Mouse (Mus musculus) heart, embryonic 14.5 days (tissue): Measurements from ENCODE around the gene Cdyl2. TPM values are rescaled to one million over a fixed set of nuclear protein-coding genes. Genes with fewer than 3 reads are reported as not detected.

Experiments used
- ATAC-seq: fragments of 200-750 bp; cut with Nextera tagmentation; 2 replicates; pipeline ENCODE4 v1.8.0; 2017; ENCODE audit warnings: low read depth, moderate TSS enrichment; ENCODE audit not compliant: insufficient number of reproducible peaks, insufficient read depth, low FRiP score
- H3K27ac ChIP-seq, 2 experiments: fragments of 200-500 bp in 1 of 2; fragments of 300-500 bp in 1 of 2; sonication (generic) in 1 of 2; replicated peaks in 1 of 2; 2 replicates each; pipeline ENCODE4 v1.5.1; 2012 to 2014; ENCODE audit warnings: low read depth in 2 of 2, low read length in 2 of 2, control low read depth in 1 of 2, mild to moderate bottlenecking in 1 of 2, mixed read lengths in 1 of 2; ENCODE audit not compliant: control insufficient read depth in 1 of 2, insufficient read depth in 1 of 2
- H3K27me3 ChIP-seq: fragments of 300-500 bp; sonication (generic); 2 replicates; pipeline ENCODE4 v1.6.1; 2014; ENCODE audit warnings: mild to moderate bottlenecking, low read length, control low read depth; ENCODE audit not compliant: control insufficient read depth, insufficient read depth
- H3K36me3 ChIP-seq: fragments of 300-500 bp; sonication (generic); 2 replicates; pipeline ENCODE4 v1.6.1; 2014; ENCODE audit warnings: mild to moderate bottlenecking, control low read depth, low read length, mixed read lengths; ENCODE audit not compliant: control insufficient read depth, insufficient read depth
- H3K4me1 ChIP-seq, 2 experiments: fragments of 200-500 bp in 1 of 2; fragments of 300-500 bp in 1 of 2; sonication (generic) in 1 of 2; 2 replicates each; pipeline ENCODE4 v1.6.1; 2012 to 2014; ENCODE audit warnings: low read length in 2 of 2, control low read depth in 1 of 2, mixed read lengths in 1 of 2; ENCODE audit not compliant: control insufficient read depth in 2 of 2, insufficient read depth in 2 of 2
- H3K4me2 ChIP-seq: fragments of 300-500 bp; sonication (generic); 2 replicates; pipeline ENCODE4 v1.6.1; 2014; ENCODE audit warnings: mild to moderate bottlenecking, low read length
- H3K4me3 ChIP-seq, 2 experiments: fragments of 200-500 bp in 1 of 2; fragments of 300-500 bp in 1 of 2; sonication (generic) in 1 of 2; 2 replicates each; pipeline ENCODE4 v1.5.1; 2012 to 2014; ENCODE audit warnings: low read length in 2 of 2, mild to moderate bottlenecking in 2 of 2, control low read depth in 1 of 2, low read depth in 1 of 2, moderate library complexity in 1 of 2; ENCODE audit not compliant: control insufficient read depth in 1 of 2, insufficient read depth in 1 of 2
- H3K9ac ChIP-seq: fragments of 300-500 bp; sonication (generic); 2 replicates; pipeline ENCODE4 v1.6.1; 2014; ENCODE audit warnings: mild to moderate bottlenecking, low read length
- H3K9me3 ChIP-seq: fragments of 300-500 bp; sonication (generic); 2 replicates; pipeline ENCODE4 v1.6.1; 2016; ENCODE audit warnings: low read length, control low read depth; ENCODE audit not compliant: control insufficient read depth
- WGBS: fragments of 180-500 bp; shearing (Covaris S2); extraction: QIAGEN DNeasy Blood & Tissue Kit; methylation state at CpG from one replicate; pipeline ENCODE4 v1.1.7; 2014; 5-methylcytosine and 5-hydroxymethylcytosine counted together
- polyA plus RNA-seq: library from polyadenylated mRNA; unstranded; fragments of >200 nt; fragmentation: Nextera tagmentation; extraction: Ambion mirVana; gene quantifications from 2 replicates; pipeline ENCODE4 v1.2.1, GENCODE M21; 2014

The Cdyl2 gene
- polyA plus RNA-seq, 1 experiment from 2014 or later = 5.1 TPM

DNA sequence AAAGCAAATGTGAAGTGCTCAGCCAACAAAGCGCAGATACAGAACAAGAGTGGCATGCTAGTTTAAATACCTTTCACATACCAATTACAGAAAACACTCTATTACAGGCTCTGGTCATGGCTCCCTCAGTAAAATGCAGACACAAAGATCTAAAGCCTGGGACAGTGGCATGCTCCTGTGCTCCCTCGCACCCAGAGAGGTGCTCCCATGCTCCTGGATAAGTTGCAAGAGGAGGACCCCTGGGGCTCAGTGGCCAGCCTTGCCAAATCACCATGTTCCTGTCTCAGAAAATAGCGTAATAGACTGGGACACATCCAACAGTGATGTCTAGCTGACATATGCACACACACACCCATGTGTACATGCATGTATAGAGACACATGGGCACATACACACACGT is 98.4 kb downstream of the Cdyl2 start:
- ATAC-seq = no peak
- no peaks in the 10 kb centered on the region for H3K27me3 ChIP-seq

DNA sequence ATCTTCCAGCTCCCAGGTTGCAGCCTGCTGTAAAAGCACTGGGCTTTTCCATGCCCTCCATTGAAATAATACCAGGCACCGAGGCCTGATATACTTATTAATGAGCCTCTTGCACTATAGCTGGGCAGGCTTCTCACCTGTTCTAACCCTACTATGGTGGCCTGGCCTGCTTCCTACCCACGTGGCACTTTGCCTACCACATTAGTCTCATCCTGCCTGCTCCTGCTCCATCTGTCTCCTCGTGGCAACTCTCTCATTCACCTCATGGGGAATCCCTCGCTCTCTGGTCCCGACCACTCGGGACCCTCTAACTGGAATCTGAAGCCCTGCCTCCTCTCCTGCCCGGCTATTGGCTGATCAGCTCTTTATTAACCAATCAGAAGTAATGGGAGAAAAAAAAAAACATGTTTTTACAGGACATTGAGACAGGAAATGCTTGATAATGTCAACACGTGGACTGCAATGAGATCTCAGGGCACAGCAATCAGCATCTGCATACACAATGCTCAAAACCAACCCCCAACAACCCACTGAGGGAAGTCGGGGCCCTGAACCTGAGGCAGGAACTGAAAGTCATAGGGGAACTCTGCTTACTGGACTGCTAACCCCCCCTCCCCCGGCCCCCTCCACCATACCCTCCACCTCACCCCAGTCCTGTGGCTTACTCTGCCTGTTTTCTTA is 99.2 kb downstream of the Cdyl2 start:
- 67% methylated on average over 10 of the region's 10 CpGs for WGBS
- Histone ChIP-seq H3K4me1 (no peaks in the 10 kb centered on the region; a peak in 1 of 4 replicates), H3K27me3 (no peaks in the 10 kb centered on the region), H3K9ac (no peak overlapping the region), H3K4me3 (no peak overlapping the region), H3K27ac (no peak overlapping the region), H3K9me3 (no peaks in the 10 kb centered on the region), H3K4me2 (no peak overlapping the region), H3K36me3 (no peaks in the 10 kb centered on the region)
- ATAC-seq = no peak

More for the DNA sequence above, 98.4 kb downstream of the Cdyl2 start:
- Histone ChIP-seq H3K4me3 (no peak overlapping the region), H3K4me1 (no peaks in the 10 kb centered on the region), H3K4me2 (no peak overlapping the region), H3K36me3 (no peaks in the 10 kb centered on the region), H3K9me3 (no peaks in the 10 kb centered on the region), H3K27ac (no peak overlapping the region), H3K9ac (no peak overlapping the region)
- WGBS = 92% methylated on average over 4 of the region's 4 CpGs

DNA sequence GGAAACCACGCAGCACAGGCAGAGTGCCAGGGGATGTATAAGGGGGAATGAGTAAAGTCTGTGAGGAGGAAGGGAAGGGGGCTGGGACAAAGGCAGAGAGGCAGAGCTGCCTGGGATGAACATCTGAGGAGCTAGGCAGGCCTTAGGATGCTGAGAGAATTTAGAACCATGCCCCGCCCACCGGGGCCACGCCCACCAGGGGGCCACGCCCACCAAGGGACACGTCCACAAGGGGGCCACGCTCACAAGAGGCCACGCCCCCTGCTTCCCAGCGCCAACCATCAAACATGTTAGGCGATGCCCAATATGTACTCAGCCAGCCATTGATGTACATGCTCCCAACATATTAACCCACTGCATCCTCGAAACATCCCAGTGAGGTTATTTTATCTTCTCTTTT is 102.7 kb downstream of the Cdyl2 start:
- no peaks in the 10 kb centered on the region for H3K36me3 ChIP-seq
- no peak for ATAC-seq
- no peaks in the 10 kb centered on the region for H3K27me3 ChIP-seq
- no peak overlapping the region for H3K27ac ChIP-seq
- H3K9me3 ChIP-seq = no peaks in the 10 kb centered on the region
- no peaks in the 10 kb centered on the region; a peak in 1 of 4 replicates for H3K4me1 ChIP-seq
- H3K4me3 ChIP-seq = no peak overlapping the region
- WGBS = 31% methylated on average over 11 of the region's 11 CpGs
- no peak overlapping the region for H3K4me2 ChIP-seq
- no peak overlapping the region for H3K9ac ChIP-seq

DNA sequence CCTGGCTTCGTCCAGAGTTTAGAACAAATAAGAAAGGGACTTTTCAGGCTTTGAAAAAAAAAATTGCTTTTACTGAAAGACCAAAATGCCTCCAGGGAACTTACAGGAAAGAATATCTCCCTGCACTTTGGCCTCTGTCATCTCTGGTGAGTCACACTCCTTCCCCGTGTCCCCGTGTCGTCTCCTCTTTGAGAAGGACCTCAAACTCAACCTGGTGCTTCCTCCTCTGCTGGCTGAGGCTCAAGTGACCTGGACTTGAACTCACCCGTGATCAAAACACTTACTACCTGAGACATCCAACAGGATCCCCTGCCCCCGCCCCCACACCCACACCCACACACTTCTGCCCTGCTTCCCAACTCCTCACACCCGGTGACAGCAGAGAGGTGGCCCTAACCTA is 103.8 kb downstream of the Cdyl2 start:
- Histone ChIP-seq H3K4me2 (no peak overlapping the region), H3K36me3 (no peaks in the 10 kb centered on the region), H3K9ac (no peak overlapping the region), H3K4me1 (no peaks in the 10 kb centered on the region; a peak in 1 of 4 replicates), H3K4me3 (no peak overlapping the region), H3K9me3 (no peaks in the 10 kb centered on the region), H3K27me3 (no peaks in the 10 kb centered on the region), H3K27ac (no peak overlapping the region)
- ATAC-seq = no peak
- WGBS = 55% methylated on average over 7 of the region's 7 CpGs

DNA sequence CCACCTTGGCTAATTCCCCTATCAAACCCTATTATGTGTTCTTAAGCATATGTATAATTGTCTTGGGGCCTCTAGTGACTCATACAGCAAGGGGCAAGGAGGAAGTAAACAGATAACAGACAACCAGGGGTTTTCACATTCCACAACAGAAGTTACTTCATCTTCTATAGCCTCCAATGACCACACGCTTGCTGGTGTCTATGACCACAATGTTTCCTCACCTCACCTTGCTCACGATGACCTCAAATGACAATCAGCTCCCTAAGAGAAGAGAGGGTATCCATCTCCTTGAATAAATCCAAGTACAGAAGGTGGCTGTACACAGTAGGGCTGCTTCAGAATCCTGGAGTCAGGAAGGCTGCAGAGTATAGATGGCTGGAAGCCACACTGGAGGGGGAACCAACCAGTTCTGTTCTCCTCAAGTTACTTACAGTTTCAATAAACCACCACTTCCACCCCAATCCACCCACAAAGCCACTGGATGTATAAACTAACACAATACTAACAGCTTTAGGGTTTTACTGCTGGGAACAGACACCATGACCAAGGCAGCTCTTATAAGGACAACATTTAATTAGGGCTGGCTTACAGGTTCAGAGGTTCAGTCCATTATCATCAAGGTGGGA is 104.8 kb downstream of the Cdyl2 start:
- no peaks in the 10 kb centered on the region for H3K36me3 ChIP-seq
- ATAC-seq = no peak
- H3K4me2 ChIP-seq = no peak overlapping the region
- H3K27me3 ChIP-seq = no peaks in the 10 kb centered on the region
- no peak overlapping the region for H3K9ac ChIP-seq
- WGBS = 80% methylated on average over 2 of the region's 2 CpGs
- no peak overlapping the region for H3K27ac ChIP-seq
- H3K4me1 ChIP-seq = no peaks in the 10 kb centered on the region; a peak in 1 of 4 replicates
- H3K4me3 ChIP-seq = no peak overlapping the region
- H3K9me3 ChIP-seq = no peaks in the 10 kb centered on the region

DNA sequence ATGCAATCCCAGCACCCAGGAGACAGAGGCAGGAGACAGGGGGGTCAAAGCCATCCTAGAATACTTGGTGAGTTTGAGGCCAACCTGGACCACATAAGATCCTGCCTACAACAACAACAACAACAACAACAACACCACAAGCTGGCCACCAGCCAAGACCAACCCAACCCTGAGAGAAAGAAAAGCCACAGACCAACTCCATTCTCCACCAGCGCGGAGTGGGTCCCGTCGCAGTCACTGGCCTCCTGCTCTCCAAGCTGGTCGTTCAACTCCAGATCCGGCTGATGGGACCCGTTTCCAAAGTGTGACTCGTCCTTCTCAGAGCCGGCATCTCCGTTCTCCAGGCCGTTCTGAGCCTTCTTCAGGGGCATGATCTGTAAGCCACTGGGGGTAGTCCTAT is 109.2 kb downstream of the Cdyl2 start:
- no peak overlapping the region for H3K9ac ChIP-seq
- WGBS = 85% methylated on average over 11 of the region's 11 CpGs
- no peaks in the 10 kb centered on the region for H3K27me3 ChIP-seq
- no peaks in the 10 kb centered on the region for H3K36me3 ChIP-seq
- H3K9me3 ChIP-seq = no peaks in the 10 kb centered on the region
- ATAC-seq = no peak
- no peaks in the 10 kb centered on the region; a peak in 1 of 4 replicates for H3K4me1 ChIP-seq
- no peak overlapping the region for H3K27ac ChIP-seq
- no peak overlapping the region for H3K4me3 ChIP-seq
- no peak overlapping the region for H3K4me2 ChIP-seq

DNA sequence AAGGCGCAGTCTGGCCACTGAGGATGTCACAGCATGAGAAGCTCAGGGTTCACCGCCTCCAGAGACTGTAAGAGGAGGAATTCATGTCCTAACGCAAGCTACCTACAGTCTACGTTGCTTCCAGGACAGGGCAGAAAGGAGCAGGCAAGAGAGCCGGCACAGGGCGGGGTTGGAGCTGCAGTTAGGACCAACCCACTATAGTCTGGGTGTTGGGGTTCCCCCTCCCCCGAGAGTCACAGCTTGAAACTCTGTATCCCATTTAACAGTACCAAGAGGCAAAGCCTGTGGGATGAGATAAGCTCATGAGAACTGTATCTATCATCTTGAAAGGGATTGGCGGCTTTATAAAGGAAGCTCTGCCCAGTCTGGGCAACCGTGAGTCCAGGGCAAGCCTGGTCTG is 110.5 kb downstream of the Cdyl2 start:
- Histone ChIP-seq H3K27ac (no peak overlapping the region), H3K9ac (no peak overlapping the region), H3K4me3 (no peak overlapping the region), H3K9me3 (no peaks in the 10 kb centered on the region), H3K36me3 (no peaks in the 10 kb centered on the region), H3K4me1 (no peaks in the 10 kb centered on the region; a peak in 1 of 4 replicates), H3K4me2 (no peak overlapping the region), H3K27me3 (no peaks in the 10 kb centered on the region)
- 58% methylated on average over 9 of the region's 9 CpGs for WGBS
- no peak for ATAC-seq
